Mouse (Mus musculus) heart, postnatal 10 days (tissue): ENCODE results near the gene Fgf13. TPM values are rescaled to one million over a fixed set of nuclear protein-coding genes. Genes with fewer than 3 reads are reported as not detected.

Experiments
- microRNA-seq, 2 experiments: library from miRNA; unstranded; fragments of <30 nt; microRNA quantifications; one replicate each; pipeline ENCODE4 v1.2.0; 2022
- total RNA-seq, 2 experiments: library from RNA; stranded (reverse); gene quantifications; 2 replicates each; pipeline ENCODE4 v1.2.3; 2021

Fgf13 gene
- total RNA-seq, 2 experiments from 2014 or later: 129 to 158 TPM

Small RNA genes within 50 kb of the gene (microRNA-seq; reads per million reads assigned to microRNA genes)
- gene Mir504: 23.7 to 35.5 reads per million in 2 experiments
